Mouse (Mus musculus): Measurements from ENCODE around the gene Gm20388.

DNA sequence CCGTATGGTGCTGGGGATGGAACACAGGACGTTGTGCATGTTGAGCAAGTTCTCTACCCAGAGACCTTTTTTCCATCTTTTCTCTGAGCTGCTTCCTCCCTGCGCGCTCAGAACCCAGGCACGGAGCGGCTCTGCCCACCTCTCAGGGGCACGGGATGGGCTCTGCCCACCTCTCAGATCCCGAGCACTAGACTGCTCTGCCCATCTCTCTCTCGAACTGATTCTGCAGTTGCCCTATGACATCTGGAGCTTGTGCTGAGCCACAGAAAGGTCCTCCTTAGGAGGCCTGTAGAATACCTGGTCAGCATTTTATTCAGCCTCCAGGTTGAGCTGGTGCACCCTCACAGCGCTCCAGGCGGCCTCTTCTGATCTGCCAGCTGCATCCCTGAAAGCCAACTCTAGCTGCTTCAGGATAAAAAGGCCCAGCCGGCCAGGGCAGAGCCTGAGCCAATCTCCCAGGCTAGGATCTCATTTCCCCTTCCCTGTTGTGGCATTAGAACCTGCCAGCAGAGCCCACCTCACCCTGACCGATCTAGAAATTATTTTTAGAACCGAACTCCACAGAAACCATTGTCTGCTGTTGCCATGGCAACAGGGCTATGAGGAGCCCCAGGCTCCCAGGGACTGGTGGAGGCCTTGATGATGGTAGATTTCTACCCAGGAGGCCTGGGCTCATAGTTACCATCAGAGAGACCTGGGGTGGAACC, 1777.0 kb downstream of the Gm20388 start:
- TF ChIP-seq CHD2 (IDR thresholded peaks at IDR 0.05; ENCODE audit: low read depth, low read length) (no peak), HCFC1 (IDR thresholded peaks at IDR 0.05; ENCODE audit: borderline replicate concordance, insufficient read depth, low read length) (no peak), ZC3H11A (IDR thresholded peaks at IDR 0.05; ENCODE audit: borderline replicate concordance, low read depth, low read length) (no peak)
